Mouse (Mus musculus): ENCODE data around the gene Arhgef26.

- TF ChIP-seq GATA1 (IDR thresholded peaks at IDR 0.05; ENCODE audit: low read length) (no peak), TAL1 (IDR thresholded peaks at IDR 0.05; ENCODE audit: low read length) (no peak)
Observed at GRCm38 (mm10) chr3:62446271-62446670, 108.1 kb downstream of the Arhgef26 start.

All from erythroblast, embryonic 14.5 days (primary cell).